Mouse (Mus musculus): Measurements from ENCODE around the gene Mtfmt. TPM values are rescaled to one million over a fixed set of nuclear protein-coding genes. Genes with fewer than 3 reads are reported as not detected.

Gene Mtfmt
- 1 to 10 TPM; 4.3 to 5.7 TPM for total RNA-seq (2021)
- long read RNA-seq, experiment 1, transcript Mtfmt-201 (9 exons, 2,042 nt), result major isoform, 7 of 7 reads
- long read RNA-seq, experiment 1, partial matches to known transcripts, result 0 of 7 reads
- long read RNA-seq, experiment 1, other reads (novel, unspliced or antisense), result 0 of 7 reads
- long read RNA-seq, experiment 2, partial matches to known transcripts, result 0 of 2 reads
- long read RNA-seq, experiment 2, other reads (novel, unspliced or antisense), result 0 of 2 reads

DNA sequence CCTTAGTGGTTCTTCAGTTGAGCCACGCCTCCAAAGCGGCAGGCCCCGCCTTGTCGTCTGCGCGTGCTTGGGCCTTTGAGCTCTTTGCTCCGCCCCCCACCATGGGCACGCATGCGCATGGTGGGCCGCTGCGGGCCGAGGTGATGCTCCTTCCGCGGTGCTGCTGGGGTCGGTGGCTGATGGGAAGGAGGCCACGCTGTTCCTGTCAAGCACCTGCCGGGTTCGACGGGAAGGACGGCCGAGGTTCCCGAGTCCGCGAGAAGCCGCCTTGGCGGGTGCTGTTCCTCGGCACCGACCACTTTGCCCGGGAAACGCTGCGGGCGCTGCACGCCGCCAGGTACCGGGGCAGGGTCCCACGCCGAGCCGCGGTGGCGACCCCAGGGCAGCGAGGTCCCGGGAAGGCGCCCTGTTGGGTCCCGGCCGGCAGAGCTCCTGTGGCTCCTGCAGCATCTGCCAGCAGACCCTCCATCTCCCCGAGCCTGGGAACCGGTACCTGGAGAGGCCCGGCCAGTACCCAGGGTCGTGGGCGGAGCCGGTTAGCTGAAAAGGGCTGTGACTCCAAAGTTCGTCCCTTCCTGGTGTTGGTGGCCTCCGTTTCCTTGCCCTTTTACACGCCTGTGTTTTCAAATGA lies at the start of gene Mtfmt:
TSS of gene Mtfmt (plus strand) at position 112 of the 631 bp plus-strand sequence.
- DNase-seq, result peak; percentile 96
- intact Hi-C loops (cut with DNase I), result loop anchor here (10.0 kb wide), 1 partner anchor 211 kb away; no protein-coding TSS in a partner anchor
- Histone ChIP-seq H3K4me3 (peak within 1 kb of the TSS; percentile 87), H3K27ac (peak within 1 kb of the TSS; percentile 80)
- TF ChIP-seq CTCF (IDR thresholded peaks at IDR 0.05), result no peak

DNA sequence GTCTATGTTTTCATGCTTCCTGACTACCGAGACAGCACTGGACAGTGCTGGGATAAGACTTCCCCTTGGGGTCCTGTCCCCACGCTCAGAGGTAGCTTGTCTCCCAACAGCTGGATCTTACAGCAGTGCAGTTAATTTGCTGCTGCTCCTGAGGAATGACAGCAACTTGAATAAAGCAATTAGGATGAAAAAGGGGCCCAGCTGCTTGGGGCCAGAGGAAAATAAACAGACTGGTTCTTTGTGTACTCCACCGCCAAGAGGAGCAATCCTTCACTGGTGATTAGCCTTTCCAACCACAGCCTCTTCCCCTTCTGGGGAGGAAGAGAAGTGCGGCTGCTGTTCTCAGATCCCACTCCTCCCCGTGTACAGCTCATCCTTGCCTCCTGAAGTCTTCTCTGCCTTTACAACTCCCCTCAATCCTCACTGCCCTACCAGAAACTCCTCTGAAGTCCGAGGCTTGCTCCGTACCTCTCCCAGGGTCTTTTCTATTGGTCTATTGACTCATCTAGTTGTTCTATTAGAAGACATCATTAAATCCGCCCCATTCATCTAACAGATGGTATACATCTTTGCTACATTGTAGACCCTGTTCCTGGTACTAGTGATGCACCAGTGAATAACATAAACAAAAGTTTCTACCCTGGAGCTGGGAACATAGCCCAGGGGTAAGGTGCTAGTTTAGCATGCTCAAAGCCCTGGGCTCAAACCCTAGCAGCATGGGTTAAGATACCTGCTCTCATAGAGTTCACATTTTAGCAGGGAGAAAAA lies 49.0 kb upstream of the Mtfmt start:
- intact Hi-C loops (cut with DNase I), result no loop called here
- DNase-seq, result no peak
- Histone ChIP-seq H3K4me3 (no peak overlapping the region), H3K27ac (peak overlapping the region; percentile 73)
- 0 out of 2 replicates have a peak, but pooled peaks have one; percentile 2 for TF ChIP-seq CTCF (IDR thresholded peaks at IDR 0.05)

DNA sequence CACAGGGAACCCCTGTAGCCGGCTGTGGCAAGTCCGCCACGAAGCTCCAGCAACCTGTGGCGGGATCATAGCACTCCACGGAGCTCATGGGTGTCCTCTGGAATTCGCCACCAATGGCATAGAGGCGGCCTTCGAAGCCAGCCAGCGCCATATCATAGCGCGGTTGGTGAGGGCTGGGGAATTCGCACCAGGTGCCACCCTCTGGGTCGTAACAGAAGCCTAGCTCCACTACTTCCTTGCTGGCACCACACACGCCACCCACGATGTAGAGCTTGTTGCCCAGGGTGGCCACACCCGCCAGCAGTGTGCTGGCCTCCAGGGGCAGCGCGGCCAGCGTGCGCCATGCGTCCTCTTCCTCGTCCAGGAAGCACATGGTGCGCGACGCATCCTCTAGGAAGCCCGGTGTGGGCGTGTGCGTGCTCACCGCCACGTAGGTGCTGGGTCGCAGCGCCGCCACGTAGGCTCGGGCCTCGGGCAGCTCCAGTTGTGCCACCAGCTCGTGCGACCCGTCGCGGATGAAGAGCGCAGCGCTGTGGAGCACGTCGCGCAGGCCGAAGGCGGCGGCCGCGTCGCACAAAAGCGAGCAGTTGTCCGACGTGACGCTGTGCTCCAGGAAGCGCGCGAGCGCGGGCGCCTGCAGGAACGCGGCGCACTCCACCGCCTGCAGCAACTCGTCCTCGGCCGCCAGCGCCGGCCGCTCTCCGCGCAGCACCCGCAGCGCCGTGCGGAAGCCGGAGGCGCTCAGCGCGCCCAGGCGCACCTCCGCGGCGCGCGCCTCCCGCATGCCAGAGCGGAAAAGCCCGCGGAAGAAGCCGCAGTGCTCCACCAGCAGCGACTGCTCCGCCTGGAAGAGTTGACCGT lies 44.6 kb upstream of the Mtfmt start:
- H3K4me3 ChIP-seq, result peak overlapping the region; percentile 75
- DNase-seq, result peak; percentile 68
- intact Hi-C loops (cut with DNase I), result loop anchor here (2.0 kb wide), 1 partner anchor 44 kb away; the partner anchor contains the start of gene Pdcd7
- TF ChIP-seq CTCF (IDR thresholded peaks at IDR 0.05), result no peak
- peak overlapping the region; percentile 96 for H3K27ac ChIP-seq

DNA sequence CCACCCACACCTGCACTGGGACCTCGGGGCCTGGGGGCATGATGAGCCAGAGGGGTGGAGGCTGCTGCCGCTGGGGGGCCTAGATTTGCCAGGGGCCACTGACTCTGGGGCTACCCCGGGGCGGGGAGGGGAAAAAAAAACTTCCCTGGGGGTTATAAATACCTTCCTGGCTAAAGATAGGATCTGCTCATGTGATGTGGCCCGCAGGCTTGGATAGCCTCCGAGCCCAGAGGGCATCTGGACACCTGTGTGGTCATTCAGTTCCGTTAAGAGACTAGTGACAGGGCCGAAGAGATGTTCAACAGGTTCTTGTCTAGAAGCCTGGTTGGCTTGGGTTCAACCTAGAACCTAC lies 44.0 kb upstream of the Mtfmt start, which contains the start of gene Kbtbd13:
TSS of gene Kbtbd13 (minus strand) at position 40 of the 352 bp plus-strand sequence.
- intact Hi-C loops (cut with DNase I), result loop anchor here (2.0 kb wide), 1 partner anchor 45 kb away; the partner anchor contains the start of gene Pdcd7
- H3K4me3 ChIP-seq, result peak within 1 kb of the TSS; percentile 75
- DNase-seq, result peak; percentile 84
- no peak for TF ChIP-seq CTCF (IDR thresholded peaks at IDR 0.05)
- H3K27ac ChIP-seq, result peak within 1 kb of the TSS; percentile 96

DNA sequence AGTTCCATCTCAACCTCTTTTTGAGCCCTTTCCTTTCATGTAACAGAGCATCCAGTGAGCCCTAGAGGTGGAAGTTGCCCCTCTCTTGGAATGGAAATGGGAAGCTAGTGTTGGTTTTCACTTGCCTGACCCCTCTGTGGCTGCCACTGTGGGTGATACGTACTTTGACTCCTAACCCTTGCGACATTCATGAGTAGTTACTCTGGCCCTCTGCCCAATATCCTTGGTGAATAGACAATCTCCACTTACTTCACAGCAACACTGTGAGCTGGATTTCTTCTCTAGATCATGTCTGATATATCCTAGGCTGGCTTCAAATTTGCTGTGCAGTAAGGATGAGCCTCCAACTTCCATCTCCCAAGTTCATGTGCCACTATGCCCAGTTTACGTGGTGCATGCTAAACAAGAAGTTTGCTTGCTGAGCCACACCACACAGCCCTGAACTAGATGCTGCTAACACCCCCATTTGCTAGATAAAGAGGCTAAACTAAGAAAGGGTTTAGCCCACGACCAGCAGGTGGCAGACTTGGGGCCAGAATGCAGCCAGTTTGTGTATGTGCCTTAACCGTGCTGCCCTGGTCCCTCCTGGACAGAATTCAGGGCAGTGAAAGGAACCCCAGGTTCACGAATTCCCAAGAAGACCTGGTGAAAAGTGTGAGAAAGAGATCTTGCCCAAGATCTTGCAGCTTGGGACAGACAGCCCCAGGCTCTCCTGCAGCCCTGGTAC lies 42.8 kb upstream of the Mtfmt start:
- peak; percentile 84 for DNase-seq
- H3K4me3 ChIP-seq, result no peak overlapping the region
- peak; percentile 85 for TF ChIP-seq CTCF (IDR thresholded peaks at IDR 0.05)
- peak overlapping the region; percentile 96 for H3K27ac ChIP-seq
- intact Hi-C loops (cut with DNase I), result loop anchor here (2.0 kb wide), 2 partner anchors 24 to 40 kb away; no protein-coding TSS in a partner anchor

DNA sequence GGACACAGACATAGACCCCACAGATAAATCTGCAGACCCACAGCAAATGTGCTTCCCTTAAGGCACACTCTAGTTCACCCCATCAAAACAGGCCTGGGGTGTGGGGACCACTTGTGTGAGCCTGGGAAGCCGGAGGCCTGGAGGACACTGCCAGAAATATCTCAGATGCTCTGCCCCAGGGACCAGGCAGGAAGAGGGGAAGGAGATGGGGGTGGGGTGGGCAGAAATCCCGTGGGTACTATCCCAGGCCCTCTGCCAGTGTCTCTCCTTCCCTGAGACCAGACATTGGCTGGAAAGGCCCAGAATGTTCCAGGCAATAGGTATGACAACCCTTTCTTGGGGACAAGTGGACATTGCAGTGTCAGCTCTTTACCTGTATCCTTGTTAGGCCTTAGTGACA lies 42.0 kb upstream of the Mtfmt start:
- Histone ChIP-seq H3K27ac (peak overlapping the region; percentile 96), H3K4me3 (no peak overlapping the region)
- no peak for TF ChIP-seq CTCF (IDR thresholded peaks at IDR 0.05)
- peak; percentile 48 for DNase-seq
- intact Hi-C loops (cut with DNase I), result loop anchor here (2.0 kb wide), 2 partner anchors 23 to 39 kb away; no protein-coding TSS in a partner anchor

DNA sequence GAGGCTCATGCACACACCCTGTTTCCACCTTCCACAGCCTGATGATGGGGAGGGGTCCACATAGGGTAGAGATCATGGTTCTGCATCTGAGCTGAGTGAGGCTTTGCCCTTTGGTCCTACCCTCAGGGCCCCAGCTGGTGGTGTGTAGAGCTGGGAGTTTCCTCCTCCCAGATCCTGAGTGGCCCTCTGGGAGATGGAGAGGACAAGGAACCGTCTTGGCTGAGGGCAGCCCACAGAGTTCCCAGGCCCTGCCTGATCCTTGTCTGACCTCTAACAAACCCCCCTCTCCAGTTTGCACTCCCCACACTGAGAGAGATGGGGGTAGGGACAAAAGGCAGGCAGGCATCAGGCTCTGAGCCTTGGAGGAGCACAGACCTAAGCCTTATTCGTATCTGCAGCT lies 41.2 kb upstream of the Mtfmt start:
- intact Hi-C loops (cut with DNase I), result no loop called here
- Histone ChIP-seq H3K4me3 (no peak overlapping the region), H3K27ac (peak overlapping the region; percentile 96)
- DNase-seq, result peak; percentile 35
- TF ChIP-seq CTCF (IDR thresholded peaks at IDR 0.05), result no peak

DNA sequence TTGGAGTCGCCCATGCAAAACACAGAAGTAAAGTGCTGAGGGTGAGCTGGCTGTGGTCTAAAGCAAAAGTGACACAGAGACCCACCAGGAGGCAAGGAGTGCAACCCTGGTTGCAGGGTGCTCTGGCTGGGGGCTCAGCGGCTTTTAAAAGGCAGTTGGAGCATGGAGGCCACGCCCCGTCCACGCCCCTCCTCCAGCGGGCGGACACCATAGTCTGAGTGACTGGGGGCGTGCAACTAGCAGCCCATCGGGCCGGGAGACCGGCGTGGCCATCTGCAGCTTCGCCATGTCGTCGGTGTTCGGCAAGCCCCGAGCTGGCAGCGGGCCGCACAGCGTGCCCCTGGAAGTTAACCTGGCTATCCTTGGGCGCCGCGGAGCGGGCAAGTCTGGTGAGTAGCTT lies 37.3 kb upstream of the Mtfmt start, which contains the start of gene Rasl12:
TSS of gene Rasl12 (plus strand) at position 228 of the 400 bp plus-strand sequence.
- peak within 1 kb of the TSS; percentile 74 for H3K4me3 ChIP-seq
- intact Hi-C loops (cut with DNase I), result no loop called here
- peak; percentile 84 for DNase-seq
- H3K27ac ChIP-seq, result peak within 1 kb of the TSS; percentile 79
- no peak for TF ChIP-seq CTCF (IDR thresholded peaks at IDR 0.05)

DNA sequence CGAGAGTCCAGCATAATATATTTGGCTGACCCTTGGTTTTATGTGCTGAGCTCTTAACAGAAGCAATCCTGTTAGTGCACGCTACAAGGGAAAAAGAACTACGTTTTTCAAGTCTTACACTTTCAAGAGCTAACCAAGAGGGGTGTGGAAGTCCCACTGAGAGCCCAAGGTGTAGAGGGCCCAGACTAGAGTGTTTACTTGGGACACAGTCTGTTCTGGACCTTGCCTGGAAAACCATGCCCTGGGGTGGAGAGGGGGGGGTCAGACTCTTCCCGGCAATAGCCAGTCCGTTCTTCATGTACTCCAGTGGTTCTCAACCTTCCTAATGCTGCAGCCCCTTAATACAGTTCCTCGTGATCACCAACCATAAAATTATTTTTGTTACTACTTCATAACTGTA lies 35.6 kb upstream of the Mtfmt start:
- Histone ChIP-seq H3K4me3 (peak overlapping the region; percentile 74), H3K27ac (peak overlapping the region; percentile 79)
- peak; percentile 21 for DNase-seq
- no peak for TF ChIP-seq CTCF (IDR thresholded peaks at IDR 0.05)
- intact Hi-C loops (cut with DNase I), result no loop called here

DNA sequence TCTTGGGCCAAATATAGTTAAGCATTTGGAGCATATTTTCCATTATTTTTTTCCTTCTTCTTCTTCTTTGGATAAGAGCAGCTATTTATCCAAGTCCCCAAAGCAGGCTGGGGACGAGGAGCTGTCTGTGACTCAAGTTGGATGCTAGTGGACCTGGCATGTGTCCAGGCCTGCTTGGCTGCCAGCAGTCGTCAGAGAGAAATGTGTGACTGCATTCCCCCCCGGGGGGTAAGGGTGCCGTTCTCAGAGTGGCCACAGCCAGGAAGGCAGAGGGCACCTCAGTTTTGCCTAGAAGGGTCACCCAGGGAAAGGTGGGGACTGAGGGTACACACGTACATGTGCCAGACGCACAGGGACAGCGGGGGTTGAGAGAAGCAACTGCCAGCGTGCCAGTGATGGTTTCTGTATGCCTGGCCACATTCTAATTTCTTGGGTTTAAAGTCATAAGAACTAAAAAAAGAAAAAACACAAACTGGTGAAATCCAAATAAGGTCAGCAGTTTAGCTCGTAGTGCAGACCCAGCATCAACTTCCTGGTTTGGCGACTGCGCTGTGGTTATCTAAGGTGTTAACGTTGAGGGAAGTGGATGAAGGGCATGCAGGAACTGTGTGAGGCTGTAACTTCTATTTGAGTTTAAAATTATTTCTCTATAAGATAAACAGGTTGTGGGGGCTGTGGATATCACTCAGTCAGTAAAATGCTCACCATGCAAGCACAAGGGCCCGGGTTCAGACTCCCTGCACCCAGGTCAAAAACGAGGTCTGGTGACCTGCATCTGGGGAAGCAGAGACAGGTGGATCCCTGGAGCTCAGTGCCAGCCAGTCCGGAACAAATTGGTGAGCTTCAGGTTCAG lies 31.0 kb upstream of the Mtfmt start:
- H3K27ac ChIP-seq, result peak overlapping the region; percentile 79
- intact Hi-C loops (cut with DNase I), result no loop called here
- TF ChIP-seq CTCF (IDR thresholded peaks at IDR 0.05), result no peak
- peak overlapping the region; percentile 42 for H3K4me3 ChIP-seq
- DNase-seq, result peak; percentile 90

DNA sequence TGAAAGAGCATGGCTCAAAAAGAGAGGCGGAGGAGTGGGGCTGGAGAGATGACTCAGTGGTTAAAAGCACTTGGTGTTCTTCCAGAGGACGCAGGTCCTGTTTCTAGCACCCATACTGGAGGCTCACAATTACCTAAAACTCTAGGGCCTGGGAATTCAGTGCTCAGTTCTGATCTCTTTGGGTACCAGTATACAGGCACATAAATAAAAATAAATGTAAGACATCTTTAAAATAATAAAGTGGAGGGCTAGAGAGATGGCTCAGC lies 30.5 kb upstream of the Mtfmt start:
- no peak for TF ChIP-seq CTCF (IDR thresholded peaks at IDR 0.05)
- peak overlapping the region; percentile 42; the same call in 1 of the 2 replicates for H3K4me3 ChIP-seq
- intact Hi-C loops (cut with DNase I), result no loop called here
- no peak for DNase-seq
- peak overlapping the region; percentile 79 for H3K27ac ChIP-seq
